Mouse (Mus musculus) natural killer cell, adult 2 months (primary cell): ENCODE data around the gene Vmn2r20.
"Not testable (repeated sequence)": the region's sequence is repeated elsewhere in the genome, so short reads cannot be mapped to it uniquely, and the experiment has no call there.

Experiments used
- DNase-seq, 2 experiments: peaks; one replicate each; pipeline ENCODE4 v3.0.0; 2022; ENCODE audit warnings: low spot score in 2 of 2

The Vmn2r20 gene

GRCm38 (mm10) chr6:123418016-123418415, at the start of gene Vmn2r20:
TSS of gene Vmn2r20 (minus strand) at chr6:123418116.
- DNase-seq, result not testable (repeated sequence)

GRCm38 (mm10) chr6:123424413-123424812, 6.5 kb upstream of the Vmn2r20 start:
- not testable (repeated sequence) for DNase-seq

GRCm38 (mm10) chr6:123406918-123407665, 10.8 kb downstream of the Vmn2r20 start:
- DNase-seq, result not testable (repeated sequence)

GRCm38 (mm10) chr6:123388824-123389223, 29.1 kb downstream of the Vmn2r20 start:
- DNase-seq, result not testable (repeated sequence)

GRCm38 (mm10) chr6:123346141-123346540, 71.8 kb downstream of the Vmn2r20 start:
- no peak for DNase-seq

GRCm38 (mm10) chr6:123340093-123340492, 77.8 kb downstream of the Vmn2r20 start:
- DNase-seq, result no peak

- DNase-seq, result no peak
These were observed 85.4 kb downstream of the Vmn2r20 start for GRCm38 (mm10) chr6:123332503-123332902.
